Mouse (Mus musculus) lung, postnatal 10 days (tissue): ENCODE measurements at regions not wholly inside any gene's neighbourhood (a gene's known extent, or its start where the extent isn't known, plus 50 kb on each side); places are given as distances from the start of the nearest gene placed in this dataset.

Experiments
- DNase-seq: peaks from one replicate; pipeline ENCODE4 v3.0.0; 2021

DNA sequence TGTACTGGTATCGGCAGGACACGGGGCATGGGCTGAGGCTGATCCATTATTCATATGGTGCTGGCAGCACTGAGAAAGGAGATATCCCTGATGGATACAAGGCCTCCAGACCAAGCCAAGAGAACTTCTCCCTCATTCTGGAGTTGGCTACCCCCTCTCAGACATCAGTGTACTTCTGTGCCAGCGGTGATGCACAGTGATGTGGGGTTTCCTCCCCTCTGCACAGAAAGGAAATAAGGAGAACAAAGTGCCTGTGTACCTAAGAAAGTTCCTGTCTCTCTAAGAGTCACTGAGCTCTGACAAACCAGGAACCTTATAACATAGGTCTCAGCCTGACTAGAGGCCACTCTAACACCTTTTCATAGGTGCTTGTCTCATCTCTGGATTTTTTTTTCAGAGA lies 86.3 kb upstream of the 2210010C04Rik start:
- DNase-seq = no peak

DNA sequence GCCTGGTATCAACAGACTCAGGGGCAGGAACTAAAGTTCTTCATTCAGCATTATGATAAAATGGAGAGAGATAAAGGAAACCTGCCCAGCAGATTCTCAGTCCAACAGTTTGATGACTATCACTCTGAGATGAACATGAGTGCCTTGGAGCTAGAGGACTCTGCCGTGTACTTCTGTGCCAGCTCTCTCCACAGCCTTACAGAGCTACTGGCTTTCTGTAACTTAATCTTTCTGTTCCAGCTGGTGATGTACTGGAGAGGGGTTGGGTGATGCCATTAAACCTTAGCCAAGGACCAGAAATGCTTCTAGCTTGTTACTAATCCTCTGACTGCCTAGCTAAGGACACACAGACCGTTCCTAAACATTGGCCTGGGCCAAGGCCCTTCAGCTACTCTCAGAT lies 83.9 kb upstream of the 2210010C04Rik start:
- no peak for DNase-seq

DNA sequence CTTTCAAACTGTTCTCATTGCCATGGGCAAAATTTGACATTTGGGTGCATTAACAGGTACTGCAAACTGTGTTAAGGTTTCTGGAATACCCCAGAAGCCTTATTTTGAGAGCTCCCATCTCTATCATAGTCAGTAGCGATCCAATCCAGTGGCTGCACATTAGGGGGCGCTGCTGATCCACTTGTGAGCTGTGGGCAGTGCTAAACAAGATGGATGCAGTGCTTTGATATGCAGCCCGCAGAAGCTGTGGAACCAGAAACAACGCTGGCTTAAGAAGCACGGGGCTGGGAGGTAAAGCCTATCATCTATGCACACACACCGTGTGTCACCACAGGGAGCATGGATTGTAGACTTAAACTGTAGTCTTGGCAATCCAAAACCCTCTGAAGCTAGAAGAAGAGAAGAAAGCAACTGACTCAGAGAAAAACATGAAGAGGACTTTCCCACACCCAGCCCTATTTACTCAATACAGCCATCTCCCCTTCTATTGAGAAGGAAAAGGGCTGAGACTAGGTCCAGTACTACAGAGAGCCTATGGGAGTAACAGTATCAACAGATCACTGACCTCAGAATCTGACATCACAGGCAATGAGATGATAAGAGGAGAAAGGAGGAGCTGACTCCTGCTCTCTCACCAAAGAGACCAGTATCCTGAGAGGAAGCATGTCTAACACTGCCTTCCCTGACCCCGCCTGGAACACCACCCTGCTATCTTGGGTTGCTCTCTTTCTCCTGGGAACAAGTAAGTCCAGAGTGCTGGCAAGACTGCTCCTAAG lies 83.1 kb upstream of the 2210010C04Rik start:
- DNase-seq = peak; percentile 23

DNA sequence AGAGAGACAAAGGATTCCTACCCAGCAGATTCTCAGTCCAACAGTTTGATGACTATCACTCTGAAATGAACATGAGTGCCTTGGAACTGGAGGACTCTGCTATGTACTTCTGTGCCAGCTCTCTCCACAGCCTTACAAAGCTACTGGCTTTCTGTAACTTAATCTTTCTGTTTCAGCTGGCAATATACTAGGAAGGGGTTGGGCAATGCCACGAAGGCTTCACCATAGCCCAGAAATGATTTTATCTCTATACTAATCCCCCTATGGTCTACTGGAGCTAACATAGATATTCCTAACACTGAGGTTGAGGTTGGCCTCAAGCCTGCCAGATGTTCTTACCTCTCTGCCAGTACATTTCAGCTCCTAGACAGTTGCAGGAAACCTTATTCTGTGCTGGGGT lies 78.6 kb upstream of the 2210010C04Rik start:
- DNase-seq = no peak

DNA sequence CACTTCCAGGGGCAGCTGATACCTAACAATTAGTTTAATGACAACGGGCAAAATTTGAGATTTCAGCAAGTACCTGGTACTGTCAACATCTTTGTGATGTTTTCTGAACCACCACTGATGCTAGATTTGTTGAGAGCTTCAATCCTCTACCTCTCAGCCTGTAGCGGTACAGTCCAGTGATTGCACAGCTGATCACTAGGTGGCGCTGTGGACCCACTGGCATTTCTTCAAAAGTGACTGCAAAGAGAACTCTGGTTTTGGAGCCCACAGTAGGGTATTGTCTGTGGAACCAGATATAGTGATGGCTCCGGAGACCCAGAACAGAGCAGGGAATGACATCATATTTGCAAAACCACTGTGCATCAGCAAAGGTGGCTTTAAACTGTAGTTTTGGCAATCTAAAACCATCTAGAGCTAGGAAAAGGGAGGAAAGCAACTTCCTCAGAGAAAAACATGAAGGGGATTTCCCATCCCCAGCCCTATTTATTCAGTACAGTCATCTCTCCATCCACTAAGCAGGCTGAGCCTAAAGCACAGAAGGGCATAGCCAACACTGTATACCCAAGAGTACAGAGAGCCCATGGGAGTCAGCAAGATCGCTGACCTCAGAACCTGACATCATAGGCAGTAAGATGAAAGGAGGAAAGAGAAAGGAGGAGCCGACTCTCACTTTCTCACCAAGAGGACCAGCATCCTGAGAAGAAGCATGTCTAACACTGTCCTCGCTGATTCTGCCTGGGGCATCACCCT lies 77.7 kb upstream of the 2210010C04Rik start:
- DNase-seq = peak; percentile 27

DNA sequence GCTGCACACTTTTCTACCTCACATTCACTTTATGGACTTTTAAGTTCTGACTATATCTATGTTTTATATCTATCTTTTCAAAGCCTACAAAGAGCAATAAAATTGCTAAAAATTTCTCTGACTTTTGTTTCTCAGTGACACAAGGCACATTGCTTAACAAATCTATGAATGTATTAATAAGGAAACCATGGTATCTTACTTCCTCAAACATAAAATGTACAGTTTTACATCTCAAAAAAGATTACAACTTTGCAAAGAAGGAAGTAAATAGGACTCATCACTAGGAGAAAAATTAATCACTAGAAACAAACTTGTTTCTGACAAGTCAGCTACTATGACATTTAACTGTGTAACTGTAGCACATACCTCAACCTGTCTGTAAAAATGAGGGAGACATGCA lies 76.5 kb upstream of the 2210010C04Rik start:
- DNase-seq = no peak

DNA sequence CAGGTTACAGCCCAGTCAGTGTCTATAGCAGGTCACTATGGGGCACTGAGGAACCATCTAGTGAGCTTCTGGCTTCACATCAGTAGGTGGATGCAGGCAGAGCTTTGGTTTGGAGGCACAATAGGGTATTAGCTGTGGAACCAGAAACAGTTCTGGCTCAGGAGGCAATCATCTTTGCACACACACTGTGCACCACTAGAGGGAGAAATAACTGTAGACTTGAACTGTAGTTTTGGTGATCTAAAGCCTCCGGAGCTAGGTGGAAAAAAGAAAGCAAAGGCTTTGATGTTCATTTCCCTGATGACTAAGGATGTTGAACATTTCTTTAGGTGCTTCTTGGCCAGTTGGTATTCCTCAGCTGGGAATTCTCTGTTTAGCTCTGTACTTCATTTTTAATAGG lies 73.6 kb upstream of the 2210010C04Rik start:
- no peak for DNase-seq

DNA sequence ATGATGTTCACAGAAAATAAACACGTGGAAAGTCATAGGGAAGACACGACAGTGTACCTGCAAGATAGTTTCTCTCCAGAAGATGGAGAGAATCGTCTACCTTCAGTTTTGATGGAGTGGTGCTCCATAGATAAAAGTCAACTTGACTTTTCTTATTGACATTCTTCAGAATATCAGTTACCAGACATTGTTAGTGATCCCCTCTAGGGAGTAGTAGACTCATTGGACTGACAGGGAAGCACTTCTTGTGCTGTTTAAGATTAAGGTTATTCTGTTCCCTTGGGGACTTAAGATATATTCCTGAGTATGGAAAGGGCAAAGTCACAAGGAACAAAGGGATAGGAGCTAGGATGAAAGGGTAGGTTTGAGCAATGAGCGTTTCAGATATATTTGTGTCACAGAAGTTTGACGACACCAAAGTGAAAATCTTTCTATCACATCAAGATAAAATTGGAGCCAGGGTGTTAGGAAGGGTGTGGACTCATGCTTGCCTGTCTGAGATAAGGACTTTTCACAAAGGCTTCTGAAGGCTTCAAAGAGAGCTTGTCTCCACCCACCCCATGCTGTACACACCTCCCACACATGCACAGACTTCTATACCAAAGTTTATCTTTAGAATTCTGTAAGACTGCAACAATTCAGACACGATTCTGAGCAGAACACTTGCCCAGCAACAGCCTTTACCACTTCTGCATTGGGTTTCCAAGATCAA lies 68.5 kb upstream of the 2210010C04Rik start:
- no peak for DNase-seq

DNA sequence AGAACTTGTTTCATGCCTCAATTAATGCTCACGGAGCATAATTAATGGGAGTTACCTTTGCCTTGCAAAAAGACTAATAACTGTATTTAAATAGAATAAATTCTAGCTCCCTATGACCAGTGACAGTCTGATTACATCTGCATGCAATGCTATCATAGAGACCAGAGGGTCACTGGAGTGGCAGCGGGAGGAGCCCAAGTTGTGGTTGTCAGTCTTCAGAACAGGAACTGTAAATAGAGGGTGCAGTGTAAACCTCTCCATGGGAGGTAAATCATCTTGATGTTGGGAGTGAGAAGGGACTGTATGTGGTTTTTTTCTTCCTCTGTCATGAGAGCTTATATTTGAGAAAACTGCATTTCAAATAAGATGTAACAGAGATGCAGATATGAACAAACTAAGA lies 66.7 kb upstream of the 2210010C04Rik start:
- DNase-seq = no peak

DNA sequence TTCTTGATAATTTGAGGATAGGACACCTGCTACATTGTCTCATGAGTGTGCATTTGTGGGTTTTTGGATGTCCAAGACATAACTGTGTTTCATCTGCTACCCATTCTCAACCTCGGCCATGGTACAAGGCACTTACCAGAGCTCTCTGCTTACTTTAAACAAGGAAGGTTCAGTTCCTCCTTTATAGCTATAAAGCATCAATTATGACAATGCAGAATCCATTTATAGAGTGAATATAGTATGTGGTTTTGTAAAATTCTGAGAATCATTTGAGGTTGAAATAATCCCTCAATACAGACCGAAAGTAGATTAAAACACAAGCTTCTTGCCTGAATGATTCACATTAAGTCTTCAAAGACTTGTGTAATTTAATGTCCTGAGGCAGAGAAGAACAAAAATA lies 64.9 kb upstream of the 2210010C04Rik start:
- no peak for DNase-seq

DNA sequence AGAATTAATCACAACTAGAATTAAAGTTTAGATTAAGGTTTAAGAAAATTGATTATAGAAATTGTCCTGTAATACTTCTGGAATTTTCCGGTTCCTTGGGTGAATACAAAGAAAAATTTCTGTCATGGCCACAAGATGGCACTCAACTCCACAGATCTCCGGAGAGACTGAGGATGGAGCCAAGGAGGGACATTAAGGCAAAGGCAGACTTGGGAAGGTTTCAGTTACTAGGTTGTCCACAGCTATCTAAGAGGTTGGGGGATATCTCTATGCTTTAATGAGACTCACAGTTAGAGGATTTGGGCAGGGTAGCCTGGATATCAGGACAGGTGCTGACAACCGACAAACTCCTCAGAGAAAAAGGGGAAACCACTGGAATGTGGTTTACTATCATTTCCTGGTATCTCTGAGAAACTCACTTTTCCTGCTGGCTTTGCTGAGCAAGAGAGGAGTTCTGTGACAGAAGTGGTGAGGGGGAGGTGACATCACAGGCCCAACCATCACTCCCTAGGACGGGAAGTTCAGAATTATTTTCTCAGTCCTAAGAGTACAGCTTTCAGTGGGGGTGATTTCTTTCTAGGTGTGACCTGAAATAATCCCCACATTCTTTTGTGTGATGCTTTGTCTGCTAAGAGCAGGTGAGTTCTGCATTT lies 56.0 kb upstream of the 2210010C04Rik start:
- no peak for DNase-seq
